Comparison of ENCODE assay signal across 8 mouse cellular contexts in genomic region chr5:115559237-115560101, GRCm38 (mm10). TPM values are rescaled to one million over a fixed set of nuclear protein-coding genes. Genes with fewer than 3 reads are reported as not detected.
DNase-seq lines count a peak whose midpoint lies in the region; ATAC-seq lines count a peak whose summit lies in the region.

Gene Rplp0 (plus strand): TSS chr5:115559467.

- WGBS in heart, embryonic 10.5 days, result under 1% methylated on average over 78 of the region's 78 CpGs
- under 1% methylated on average over 78 of the region's 78 CpGs for WGBS in kidney, embryonic 15.5 days

- H3K4me2 ChIP-seq in kidney, embryonic 15.5 days, result peak within 1 kb of the TSS; percentile 75

- H3K4me1 ChIP-seq in heart, embryonic 10.5 days, result peaks cover 20% of the 10 kb centered on the region
- peaks cover 45% of the 10 kb centered on the region for H3K4me1 ChIP-seq in kidney, embryonic 15.5 days

- H3K9ac ChIP-seq in kidney, embryonic 15.5 days, result peak within 1 kb of the TSS; percentile 99

- H3K9me3 ChIP-seq in heart, embryonic 10.5 days, result no peaks in the 10 kb centered on the region
- H3K9me3 ChIP-seq in kidney, embryonic 15.5 days (replicated peaks), result no peaks in the 10 kb centered on the region

- peak; percentile 97 for ATAC-seq in erythroblast, adult 5-6 weeks (replicated peaks; ENCODE audit: low FRiP score, poor library complexity, severe bottlenecking)
- ATAC-seq in kidney, embryonic 15.5 days (replicated peaks; ENCODE audit: low FRiP score), result peak; percentile 98
- ATAC-seq in monocyte, adult 5-6 weeks (replicated peaks; ENCODE audit: insufficient number of reproducible peaks, low FRiP score, low TSS enrichment, poor library complexity, severe bottlenecking), result peak; percentile 99

- peak within 1 kb of the TSS; percentile 97 for H3K27ac ChIP-seq in heart, embryonic 10.5 days
- H3K27ac ChIP-seq in kidney, embryonic 15.5 days, result peak within 1 kb of the TSS; percentile 89

- H3K4me3 ChIP-seq in heart, embryonic 10.5 days, result peak within 1 kb of the TSS; percentile 87
- peak within 1 kb of the TSS; percentile 90 for H3K4me3 ChIP-seq in kidney, embryonic 15.5 days (replicated peaks)

- H3K36me3 ChIP-seq in heart, embryonic 10.5 days, result peaks cover 42% of the 10 kb centered on the region
- H3K36me3 ChIP-seq in kidney, embryonic 15.5 days, result peaks cover 41% of the 10 kb centered on the region

- DNase-seq in B cell, adult 2 months, result peak; percentile 98
- peak; percentile 100 for DNase-seq in brain, adult 2 months (ENCODE audit: low read depth, low spot score)
- peak; percentile 100 for DNase-seq in heart, embryonic 10.5 days (ENCODE audit: low spot score)
- peak; percentile 99 for DNase-seq in liver
- DNase-seq in spleen, postnatal 4 days (ENCODE audit: low spot score in 2 of 2), result peak; percentile 99 to 100

- H3K27me3 ChIP-seq in heart, embryonic 10.5 days (ENCODE audit: insufficient read depth, poor library complexity, severe bottlenecking), result no peaks in the 10 kb centered on the region
- no peaks in the 10 kb centered on the region for H3K27me3 ChIP-seq in kidney, embryonic 15.5 days

RNA-seq across cellular contexts. Expression of gene Rplp0, which starts in this region (rescaled TPM):
- 681 and 822 TPM in 2 replicates for total RNA-seq in erythroblast, adult 5-6 weeks (2015; ENCODE audit: low replicate concordance)
- 339 and 478 TPM in 2 replicates for total RNA-seq in erythroblast, adult 5-6 weeks (2017; ENCODE audit: low replicate concordance)
- 1,223 and 1,345 TPM in 2 replicates for polyA plus RNA-seq in heart, embryonic 10.5 days (2016; fragmentation: Nextera tagmentation; extraction: Ambion mirVana)
- polyA plus RNA-seq in kidney, embryonic 15.5 days (2015; fragmentation: Nextera tagmentation; extraction: Ambion mirVana), result 1,539 and 1,600 TPM in 2 replicates
- 991 to 1,396 TPM (median 1,306 TPM) in 3 replicates for total RNA-seq in monocyte, adult 5-6 weeks (2017)

Comparison
In these comparisons a context has a peak if more than half of its experiments do, and no peak if none do; other contexts are left out.
1. Peak in every context shown above with its lines: DNase-seq, ATAC-seq, H3K4me3 ChIP-seq and H3K27ac ChIP-seq.